Mouse (Mus musculus): Measurements from ENCODE around the gene Vti1a. TPM values are rescaled to one million over a fixed set of nuclear protein-coding genes. Genes with fewer than 3 reads are reported as not detected.

The Vti1a gene
- polyA plus RNA-seq, 1 experiment from 2014 or later = 24.5 TPM

DNA sequence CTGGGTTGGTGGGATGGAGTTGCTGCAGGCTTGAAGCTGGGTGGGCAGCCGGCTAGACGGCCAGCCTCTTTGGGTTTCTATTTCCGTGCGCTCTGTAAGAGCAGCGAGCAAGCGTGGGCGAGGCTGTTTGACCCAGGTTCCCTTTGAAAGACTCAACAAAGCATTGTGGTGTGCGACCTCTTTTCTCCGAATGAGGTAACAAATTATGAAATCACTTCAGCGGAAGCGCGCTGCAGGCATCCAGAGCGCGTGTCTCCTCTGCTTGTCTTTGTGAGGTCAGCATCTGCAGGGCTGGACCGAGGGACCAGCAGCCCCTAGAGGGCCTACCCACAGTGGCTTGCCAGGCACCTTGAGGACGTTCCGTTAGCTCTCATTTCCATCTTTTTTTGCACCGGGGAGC lies 306.7 kb downstream of the Vti1a start:
- peaks cover 4% of the 10 kb centered on the region; the same call in 1 of the 2 replicates for H3K4me1 ChIP-seq
- H3K27me3 ChIP-seq (replicated peaks) = no peaks in the 10 kb centered on the region
- H3K9ac ChIP-seq = no peak overlapping the region
- H3K36me3 ChIP-seq = no peaks in the 10 kb centered on the region
- no peak for ATAC-seq
- no peak overlapping the region for H3K27ac ChIP-seq
- WGBS (ENCODE audit: insufficient replicate concordance) = 79% methylated on average over 18 of the region's 18 CpGs
- H3K9me3 ChIP-seq (replicated peaks) = no peaks in the 10 kb centered on the region
- no peak overlapping the region for H3K4me3 ChIP-seq
- H3K4me2 ChIP-seq = no peak overlapping the region

DNA sequence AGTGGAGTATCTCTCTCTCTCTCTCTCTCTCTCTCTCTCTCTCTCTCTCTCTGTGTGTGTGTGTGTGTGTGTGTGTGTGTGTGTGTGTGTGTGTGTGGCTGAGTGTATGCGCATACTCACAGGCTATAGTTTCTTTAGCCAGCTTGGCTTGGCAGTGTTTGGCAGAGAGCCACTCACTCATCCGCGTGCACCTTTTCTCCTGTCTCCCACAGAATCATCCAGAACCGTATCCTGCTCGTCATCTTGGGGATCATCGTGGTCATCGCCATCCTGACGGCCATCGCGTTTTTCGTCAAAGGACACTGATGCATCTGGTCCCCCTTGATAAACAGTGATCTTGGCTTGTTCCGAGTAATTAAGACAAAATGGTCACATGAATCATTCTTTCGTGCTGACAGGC lies 307.5 kb downstream of the Vti1a start:
- 79% methylated on average over 12 of the region's 13 CpGs for WGBS (ENCODE audit: insufficient replicate concordance)
- Histone ChIP-seq H3K9ac (no peak overlapping the region), H3K27ac (no peak overlapping the region), H3K36me3 (no peaks in the 10 kb centered on the region), H3K27me3 (replicated peaks) (no peaks in the 10 kb centered on the region), H3K4me1 (peaks cover 4% of the 10 kb centered on the region; the same call in 1 of the 2 replicates), H3K4me2 (no peak overlapping the region), H3K4me3 (no peak overlapping the region), H3K9me3 (replicated peaks) (no peaks in the 10 kb centered on the region)
- no peak for ATAC-seq

DNA sequence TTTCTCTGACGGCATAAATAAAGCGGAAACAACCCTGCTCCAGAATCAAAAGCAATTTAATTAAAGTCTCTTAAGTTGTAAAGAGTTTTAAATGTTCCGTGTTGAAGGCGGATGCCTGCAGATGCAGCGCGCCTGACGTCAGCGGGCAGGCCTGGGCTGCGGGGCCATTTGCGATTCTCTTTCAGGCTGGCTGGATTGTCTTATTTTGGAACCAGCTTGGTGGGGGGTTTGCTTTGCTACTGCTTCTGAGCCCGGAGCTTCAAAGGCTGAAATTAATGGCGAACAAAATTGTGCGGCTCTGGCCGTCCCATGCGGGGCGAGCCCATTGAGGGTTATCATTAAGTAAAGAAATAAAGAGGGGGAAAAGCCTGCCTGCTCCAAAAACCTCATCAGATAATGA lies 310.4 kb downstream of the Vti1a start:
- H3K36me3 ChIP-seq = no peaks in the 10 kb centered on the region
- H3K27ac ChIP-seq = no peak overlapping the region
- no peaks in the 10 kb centered on the region for H3K27me3 ChIP-seq (replicated peaks)
- no peak overlapping the region for H3K9ac ChIP-seq
- H3K4me2 ChIP-seq = no peak overlapping the region
- no peaks in the 10 kb centered on the region for H3K4me1 ChIP-seq
- no peak for ATAC-seq
- 87% methylated on average over 16 of the region's 16 CpGs for WGBS (ENCODE audit: insufficient replicate concordance)
- no peaks in the 10 kb centered on the region for H3K9me3 ChIP-seq (replicated peaks)
- no peak overlapping the region for H3K4me3 ChIP-seq

DNA sequence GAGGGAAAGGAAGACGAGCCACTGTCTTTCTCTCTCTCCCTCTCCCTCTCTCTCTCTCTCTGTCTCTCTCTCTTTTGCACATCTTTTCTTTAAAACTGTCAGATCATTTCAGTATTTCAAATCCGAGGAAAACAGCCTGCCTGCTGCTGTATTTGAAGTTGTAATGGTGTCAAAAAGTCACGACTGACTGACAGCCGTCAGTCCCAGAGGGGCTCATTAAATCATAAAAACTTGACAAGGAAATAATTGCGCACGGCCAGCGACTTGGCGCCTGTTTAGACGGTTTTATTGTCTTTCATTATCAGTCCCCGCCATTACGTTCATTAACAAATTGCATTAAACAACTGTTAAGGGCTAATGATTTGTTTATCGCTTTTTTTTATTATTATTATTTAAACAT lies 310.9 kb downstream of the Vti1a start:
- 81% methylated on average over 12 of the region's 12 CpGs for WGBS (ENCODE audit: insufficient replicate concordance)

DNA sequence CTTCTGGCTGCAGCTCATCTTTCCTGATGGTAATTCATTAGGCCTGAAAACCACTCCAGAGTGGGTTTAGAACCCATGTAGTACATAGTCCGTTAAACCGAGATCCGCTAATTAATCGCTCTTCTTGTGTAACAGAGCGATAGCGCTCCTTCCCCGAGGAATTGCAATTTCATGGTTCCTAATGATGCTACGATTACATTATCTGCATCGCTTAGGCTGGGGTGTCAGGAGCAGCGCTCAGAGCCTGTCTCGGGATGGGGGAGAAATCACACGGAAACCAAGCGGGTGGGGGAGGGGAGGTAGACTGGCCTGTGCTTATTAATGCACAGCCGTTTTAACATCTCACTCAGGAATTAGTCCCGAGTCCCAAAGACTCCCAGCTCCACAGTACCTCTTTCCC lies 319.4 kb downstream of the Vti1a start:
- Histone ChIP-seq H3K9me3 (replicated peaks) (no peaks in the 10 kb centered on the region), H3K27me3 (replicated peaks) (peaks cover 17% of the 10 kb centered on the region), H3K4me3 (no peak overlapping the region), H3K9ac (no peak overlapping the region), H3K36me3 (no peaks in the 10 kb centered on the region), H3K4me2 (no peak overlapping the region), H3K27ac (no peak overlapping the region), H3K4me1 (no peaks in the 10 kb centered on the region)
- no peak for ATAC-seq
- 71% methylated on average over 15 of the region's 15 CpGs for WGBS (ENCODE audit: insufficient replicate concordance)

More for the DNA sequence above, 310.9 kb downstream of the Vti1a start:
- Histone ChIP-seq H3K4me2 (no peak overlapping the region), H3K36me3 (no peaks in the 10 kb centered on the region), H3K27ac (no peak overlapping the region), H3K9ac (no peak overlapping the region), H3K27me3 (replicated peaks) (no peaks in the 10 kb centered on the region), H3K4me1 (no peaks in the 10 kb centered on the region), H3K9me3 (replicated peaks) (no peaks in the 10 kb centered on the region), H3K4me3 (no peak overlapping the region)
- no peak for ATAC-seq

DNA sequence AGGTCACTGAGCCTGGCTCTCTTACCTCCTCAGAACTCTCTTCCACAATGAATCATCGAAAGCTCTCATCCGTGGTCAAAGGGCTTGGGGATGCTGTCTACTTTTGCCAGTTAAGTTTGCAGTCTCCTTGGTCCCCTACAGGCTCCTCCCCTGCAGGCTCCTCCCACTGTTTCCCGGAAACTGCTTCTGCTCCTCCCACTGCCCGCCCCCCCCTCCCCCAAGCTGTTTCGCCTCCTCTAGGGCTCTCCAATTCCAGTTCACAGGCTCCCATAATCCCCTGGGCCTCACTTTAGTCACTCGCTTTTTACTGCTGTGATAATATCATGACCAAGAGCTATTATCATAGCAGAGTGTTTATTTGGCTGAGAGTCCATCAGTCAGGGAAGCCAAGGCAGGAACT lies 324.2 kb downstream of the Vti1a start:
- peaks cover 11% of the 10 kb centered on the region for H3K4me1 ChIP-seq
- no peak overlapping the region for H3K27ac ChIP-seq
- no peaks in the 10 kb centered on the region for H3K36me3 ChIP-seq
- no peak overlapping the region for H3K4me2 ChIP-seq
- WGBS (ENCODE audit: insufficient replicate concordance) = 72% methylated on average over 6 of the region's 6 CpGs
- no peak overlapping the region for H3K9ac ChIP-seq
- ATAC-seq = no peak
- no peak overlapping the region for H3K4me3 ChIP-seq
- no peaks in the 10 kb centered on the region for H3K9me3 ChIP-seq (replicated peaks)
- peaks cover 10% of the 10 kb centered on the region for H3K27me3 ChIP-seq (replicated peaks)

DNA sequence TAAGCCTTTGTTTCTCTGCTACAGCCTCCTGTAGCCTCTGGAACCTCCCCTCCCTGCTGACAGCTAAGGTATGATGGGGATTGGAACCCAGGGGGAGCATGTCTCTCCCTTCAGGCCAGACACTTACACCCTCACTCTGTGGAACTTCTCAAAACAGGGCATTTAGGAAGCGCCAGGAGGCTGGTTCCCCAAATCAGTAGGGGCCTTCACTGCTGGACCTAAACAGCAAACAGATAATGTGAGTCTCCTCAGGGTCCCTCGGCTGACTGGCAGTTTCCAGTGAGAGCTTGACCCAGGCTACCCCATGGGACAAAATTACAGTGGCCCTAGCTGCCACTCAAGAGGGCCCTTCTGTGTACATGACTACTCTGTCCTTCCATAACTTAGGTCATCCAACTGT lies 325.8 kb downstream of the Vti1a start:
- 55% methylated on average over 2 of the region's 2 CpGs for WGBS (ENCODE audit: insufficient replicate concordance)

DNA sequence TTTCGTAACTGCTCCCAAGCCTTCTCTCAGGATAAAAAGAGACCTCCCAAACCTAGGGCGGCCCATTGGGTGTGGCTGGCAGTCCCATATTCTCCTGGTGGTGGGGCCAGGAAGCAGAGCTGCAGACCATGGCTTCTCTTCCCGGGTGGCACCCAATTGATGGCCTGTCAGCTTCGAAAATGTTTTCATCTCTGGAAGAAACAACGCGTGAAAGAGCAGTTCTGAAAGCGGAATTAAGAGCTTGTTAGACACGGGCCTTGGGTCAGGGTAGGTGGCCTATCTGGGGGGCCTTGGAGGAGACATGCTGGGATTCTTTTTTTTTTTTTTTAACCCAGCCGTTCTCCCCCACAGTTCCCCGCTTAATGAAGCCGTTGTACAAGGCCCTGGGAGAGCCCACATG lies 326.3 kb downstream of the Vti1a start:
- no peaks in the 10 kb centered on the region for H3K9me3 ChIP-seq (replicated peaks)
- H3K4me2 ChIP-seq = no peak overlapping the region
- peaks cover 21% of the 10 kb centered on the region for H3K27me3 ChIP-seq (replicated peaks)
- no peak overlapping the region for H3K27ac ChIP-seq
- H3K4me1 ChIP-seq = peaks cover 11% of the 10 kb centered on the region
- WGBS (ENCODE audit: insufficient replicate concordance) = 69% methylated on average over 11 of the region's 11 CpGs
- no peak for ATAC-seq
- H3K9ac ChIP-seq = no peak overlapping the region
- no peak overlapping the region for H3K4me3 ChIP-seq
- no peaks in the 10 kb centered on the region for H3K36me3 ChIP-seq

More for the DNA sequence above, 325.8 kb downstream of the Vti1a start:
- no peaks in the 10 kb centered on the region for H3K9me3 ChIP-seq (replicated peaks)
- H3K4me2 ChIP-seq = no peak overlapping the region
- H3K27me3 ChIP-seq (replicated peaks) = peaks cover 17% of the 10 kb centered on the region
- no peak for ATAC-seq
- peaks cover 11% of the 10 kb centered on the region for H3K4me1 ChIP-seq
- no peak overlapping the region for H3K4me3 ChIP-seq
- no peak overlapping the region for H3K27ac ChIP-seq
- H3K9ac ChIP-seq = no peak overlapping the region
- H3K36me3 ChIP-seq = no peaks in the 10 kb centered on the region

DNA sequence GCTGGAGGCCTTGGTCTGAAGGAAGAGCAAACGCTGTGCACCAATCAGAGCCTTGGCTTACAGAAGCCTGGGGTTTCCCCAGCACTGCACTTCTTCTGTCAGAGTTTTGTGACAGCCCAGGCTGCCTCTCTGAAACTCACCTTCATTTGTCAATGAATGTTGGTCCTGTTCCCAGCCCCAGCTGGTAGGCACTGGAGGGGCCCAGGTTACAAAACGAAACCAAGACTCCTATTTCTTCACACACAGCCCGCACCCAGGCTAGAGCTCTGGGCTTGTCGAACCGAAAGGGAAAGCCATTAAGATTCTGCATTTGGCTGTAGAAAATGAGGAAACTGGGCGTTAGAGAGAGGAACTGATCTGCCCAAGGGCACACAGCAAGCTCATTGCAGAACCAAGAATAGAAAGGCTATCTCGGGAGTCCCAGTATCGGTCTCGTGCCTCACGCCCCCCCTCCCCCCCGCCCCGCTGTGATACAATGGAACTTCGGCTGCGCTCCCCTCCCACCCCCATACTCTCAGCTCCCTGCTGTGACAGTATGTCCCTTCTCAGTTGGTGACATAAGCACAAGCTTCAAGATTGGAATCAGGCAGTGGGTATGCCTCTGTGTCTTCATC lies 327.3 kb downstream of the Vti1a start:
- Histone ChIP-seq H3K4me1 (peaks cover 11% of the 10 kb centered on the region), H3K36me3 (no peaks in the 10 kb centered on the region), H3K4me3 (peak overlapping the region; percentile 54), H3K4me2 (peak overlapping the region; percentile 71), H3K9ac (peak overlapping the region; percentile 33; the same call in 1 of the 2 replicates), H3K27ac (no peak overlapping the region; the same call in 1 of the 2 replicates), H3K9me3 (replicated peaks) (no peaks in the 10 kb centered on the region), H3K27me3 (replicated peaks) (peaks cover 24% of the 10 kb centered on the region)
- 3% methylated on average over 14 of the region's 14 CpGs for WGBS (ENCODE audit: insufficient replicate concordance)
- peak; percentile 66 for ATAC-seq

DNA sequence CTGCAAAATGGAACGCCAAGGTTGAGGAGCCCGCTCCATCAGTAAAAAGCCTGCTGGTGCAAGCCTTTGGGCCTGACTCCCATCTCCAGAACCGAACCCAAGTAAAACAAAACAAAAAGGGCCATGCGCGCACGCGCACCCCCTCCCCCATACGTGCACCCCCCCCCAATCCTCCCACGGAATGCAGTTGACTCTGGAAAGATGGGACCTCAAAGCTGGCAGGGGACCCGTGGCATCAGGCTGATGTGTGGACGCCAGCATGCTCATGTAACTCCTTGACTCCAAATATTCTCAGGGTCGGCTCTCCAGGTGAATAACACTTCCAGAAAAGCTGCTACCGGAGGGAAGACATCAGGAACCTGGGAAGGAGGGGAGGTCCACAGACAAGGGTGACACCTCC lies 327.8 kb downstream of the Vti1a start:
- WGBS (ENCODE audit: insufficient replicate concordance) = 57% methylated on average over 13 of the region's 13 CpGs
- ATAC-seq = no peak

DNA sequence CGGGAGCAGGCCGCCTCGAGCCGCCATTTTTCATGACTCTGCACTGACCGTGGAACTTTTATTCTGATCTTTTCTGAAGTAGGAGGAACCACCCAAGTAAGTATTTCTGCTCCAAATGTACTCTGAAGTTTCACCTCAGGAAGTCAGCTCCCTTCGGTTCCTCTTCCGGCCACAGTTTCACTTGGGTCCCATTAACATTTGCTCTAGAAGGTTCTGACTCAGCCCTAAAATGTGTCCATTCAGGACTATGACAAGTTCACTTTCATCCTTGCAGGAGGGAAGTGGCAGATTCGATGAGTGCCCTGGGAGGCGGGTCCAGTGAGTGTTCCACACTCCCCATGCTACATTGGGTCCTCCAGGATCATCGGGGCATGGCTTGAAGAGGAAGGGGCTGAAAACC lies 333.3 kb downstream of the Vti1a start:
- Histone ChIP-seq H3K9ac (no peak overlapping the region), H3K4me2 (no peak overlapping the region), H3K4me1 (peaks cover 18% of the 10 kb centered on the region), H3K36me3 (no peaks in the 10 kb centered on the region), H3K9me3 (replicated peaks) (no peaks in the 10 kb centered on the region), H3K4me3 (no peak overlapping the region), H3K27me3 (replicated peaks) (peaks cover 27% of the 10 kb centered on the region), H3K27ac (no peak overlapping the region)
- 67% methylated on average over 10 of the region's 10 CpGs for WGBS (ENCODE audit: insufficient replicate concordance)
- ATAC-seq = no peak

More for the DNA sequence above, 327.8 kb downstream of the Vti1a start:
- Histone ChIP-seq H3K27me3 (replicated peaks) (peaks cover 24% of the 10 kb centered on the region; the same call in 1 of the 2 replicates), H3K27ac (no peak overlapping the region; the same call in 1 of the 2 replicates), H3K36me3 (no peaks in the 10 kb centered on the region), H3K9ac (peak overlapping the region; percentile 33; the same call in 1 of the 2 replicates), H3K4me2 (peak overlapping the region; percentile 71), H3K4me1 (peaks cover 11% of the 10 kb centered on the region), H3K4me3 (peak overlapping the region; percentile 54), H3K9me3 (replicated peaks) (no peaks in the 10 kb centered on the region)

DNA sequence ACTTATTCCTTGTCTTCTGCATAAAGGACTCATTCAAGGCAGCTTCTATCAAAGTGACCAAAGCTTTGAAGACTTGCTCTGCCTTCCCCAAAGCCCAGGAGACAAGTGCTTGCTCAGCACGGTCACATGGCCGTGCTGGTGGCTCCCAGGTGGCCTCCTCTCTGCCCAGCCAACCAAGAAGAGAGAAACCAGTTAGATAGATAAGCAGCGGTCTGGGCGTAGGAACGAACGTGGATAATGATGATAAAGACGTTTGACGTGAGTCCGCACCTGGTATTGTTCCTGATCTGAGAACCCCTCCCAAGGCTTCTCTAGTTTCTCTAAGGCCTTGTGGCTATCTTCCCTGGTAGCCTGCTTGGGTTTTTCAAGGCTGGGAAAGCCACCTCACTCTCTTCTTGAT lies 334.9 kb downstream of the Vti1a start:
- H3K4me2 ChIP-seq = 0 out of 2 replicates have a peak overlapping the region, but pooled peaks have one; percentile 28
- WGBS (ENCODE audit: insufficient replicate concordance) = 33% methylated on average over 9 of the region's 9 CpGs
- ATAC-seq = peak; percentile 77
- no peak overlapping the region for H3K27ac ChIP-seq
- H3K9me3 ChIP-seq (replicated peaks) = no peaks in the 10 kb centered on the region
- peaks cover 17% of the 10 kb centered on the region for H3K4me1 ChIP-seq
- no peaks in the 10 kb centered on the region for H3K36me3 ChIP-seq
- H3K4me3 ChIP-seq = no peak overlapping the region
- H3K27me3 ChIP-seq (replicated peaks) = peaks cover 17% of the 10 kb centered on the region
- no peak overlapping the region for H3K9ac ChIP-seq
